Mouse (Mus musculus) layer of hippocampus, adult 18-20 months (tissue): Measurements from ENCODE around the gene Mgat5. TPM values are rescaled to one million over a fixed set of nuclear protein-coding genes. Genes with fewer than 3 reads are reported as not detected.

Experiments
- DNase-seq, 2 experiments: peaks; one replicate each; pipeline ENCODE4 v3.0.0; 2022; ENCODE audit warnings: low spot score in 2 of 2
- total RNA-seq, 2 experiments: library from RNA; stranded (reverse); gene quantifications; 2 replicates each; pipeline ENCODE4 v1.2.3; 2021

The Mgat5 gene
- total RNA-seq, 2 experiments from 2014 or later: 48.4 to 48.7 TPM

DNA sequence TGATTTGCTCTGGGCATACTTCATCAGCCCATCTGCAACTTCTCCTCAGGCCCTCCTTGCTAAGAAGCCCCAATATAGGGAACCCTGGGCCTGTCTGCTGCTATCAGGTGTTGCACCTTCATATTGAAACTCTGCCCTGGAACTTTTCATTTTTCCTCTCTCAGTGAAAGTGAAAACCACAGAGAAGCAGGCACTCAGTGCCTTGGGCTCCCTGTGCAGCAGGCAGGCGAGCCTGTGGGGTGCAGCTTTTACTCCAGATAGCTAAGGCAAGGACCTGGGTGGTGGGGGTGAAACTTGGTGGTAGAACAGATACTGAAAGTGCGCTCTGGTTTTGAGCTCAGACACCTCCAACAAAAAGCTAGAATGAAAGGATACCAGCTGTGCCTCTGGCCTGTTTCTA is 100.8 kb downstream of the Mgat5 start:
- DNase-seq: no peak

GRCm38 (mm10) chr1:127306024-127306771 is 101.4 kb downstream of the Mgat5 start:
- DNase-seq: peak in 1 of 2 experiments; percentile 13

GRCm38 (mm10) chr1:127307361-127307760 is 102.5 kb downstream of the Mgat5 start:
- DNase-seq: no peak

- DNase-seq: no peak
Observed at GRCm38 (mm10) chr1:127308207-127308725, 103.5 kb downstream of the Mgat5 start.

GRCm38 (mm10) chr1:127308989-127309701 is 104.3 kb downstream of the Mgat5 start:
- DNase-seq: no peak

DNA sequence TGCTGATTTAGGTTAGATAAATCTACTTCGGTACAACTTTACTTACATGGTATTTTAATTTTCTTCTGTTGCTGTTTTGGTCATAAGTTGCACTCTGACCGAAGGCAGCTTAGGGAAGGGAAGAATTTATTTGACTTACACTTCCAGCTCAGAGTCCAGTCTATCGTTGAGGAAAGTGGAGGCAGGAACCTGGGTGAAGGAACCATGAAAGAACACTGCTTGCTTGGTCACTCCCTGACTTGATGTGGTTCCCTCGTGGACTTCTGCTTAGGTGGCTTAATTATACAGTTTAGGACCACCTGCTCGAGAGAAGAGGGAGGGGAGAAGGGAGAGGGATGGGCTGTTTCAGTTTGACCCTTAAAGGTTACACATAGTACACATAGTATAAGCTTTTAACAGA is 105.2 kb downstream of the Mgat5 start:
- DNase-seq: no peak

GRCm38 (mm10) chr1:127310703-127311102 is 105.9 kb downstream of the Mgat5 start:
- no peak for DNase-seq

DNA sequence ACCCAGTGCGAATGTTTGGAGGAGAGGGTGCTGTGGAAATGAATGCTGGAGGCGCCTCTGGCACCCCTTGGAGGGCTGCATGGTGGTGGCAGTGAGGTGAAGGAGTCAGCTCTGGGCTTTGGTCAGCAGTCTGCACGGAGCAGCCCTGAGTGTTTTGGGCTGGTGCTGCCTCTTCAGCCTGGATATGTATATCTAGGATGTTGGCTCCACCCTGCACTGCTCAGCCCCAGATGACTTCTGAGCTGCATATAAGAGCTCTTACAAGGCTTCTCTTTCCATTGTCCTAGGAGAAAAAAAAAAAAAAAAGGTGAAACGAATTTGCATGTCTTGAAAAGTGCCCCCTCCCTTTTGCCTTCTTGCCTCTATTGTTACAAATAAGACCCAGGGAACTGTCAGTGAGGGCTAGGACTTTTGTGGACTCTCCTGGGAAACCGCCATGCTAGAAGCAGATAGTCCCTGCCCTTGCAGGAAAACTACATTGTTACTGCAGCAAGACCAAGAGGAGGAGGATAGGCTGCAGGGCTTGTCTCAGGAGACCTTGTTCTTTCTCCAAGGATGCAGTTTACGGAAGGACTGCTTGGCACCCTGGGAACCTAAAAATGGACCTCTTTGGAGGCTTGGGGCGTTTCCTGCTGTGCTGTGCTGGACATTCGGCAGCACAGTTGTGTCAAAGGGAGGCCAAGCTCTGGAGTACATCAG is 109.0 kb downstream of the Mgat5 start:
- no peak for DNase-seq

- no peak for DNase-seq
Observed at GRCm38 (mm10) chr1:127315763-127316627, 111.2 kb downstream of the Mgat5 start.

GRCm38 (mm10) chr1:127316651-127317050 is 111.8 kb downstream of the Mgat5 start:
- no peak for DNase-seq

DNA sequence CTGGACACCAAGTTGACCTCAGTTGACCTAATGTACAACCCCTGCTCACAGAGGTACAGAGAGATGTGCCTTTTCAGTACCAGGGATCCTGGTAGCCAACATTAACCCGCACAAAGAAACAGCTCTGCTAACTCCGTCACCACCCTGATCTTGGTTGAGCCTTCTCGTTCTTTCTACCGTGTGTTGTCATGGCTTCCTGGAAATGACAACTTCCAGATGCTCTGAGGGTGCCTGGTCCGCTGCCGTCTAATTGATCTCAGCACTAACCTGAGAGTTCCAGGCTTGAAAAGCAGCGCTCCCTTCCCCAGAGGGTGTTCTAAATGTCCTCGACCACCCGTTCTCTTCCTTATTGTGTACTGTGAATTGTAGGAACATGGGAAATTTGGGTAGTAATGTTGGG is 112.7 kb downstream of the Mgat5 start:
- no peak for DNase-seq

- DNase-seq: no peak
Observed at GRCm38 (mm10) chr1:127318486-127318885, 113.7 kb downstream of the Mgat5 start.

DNA sequence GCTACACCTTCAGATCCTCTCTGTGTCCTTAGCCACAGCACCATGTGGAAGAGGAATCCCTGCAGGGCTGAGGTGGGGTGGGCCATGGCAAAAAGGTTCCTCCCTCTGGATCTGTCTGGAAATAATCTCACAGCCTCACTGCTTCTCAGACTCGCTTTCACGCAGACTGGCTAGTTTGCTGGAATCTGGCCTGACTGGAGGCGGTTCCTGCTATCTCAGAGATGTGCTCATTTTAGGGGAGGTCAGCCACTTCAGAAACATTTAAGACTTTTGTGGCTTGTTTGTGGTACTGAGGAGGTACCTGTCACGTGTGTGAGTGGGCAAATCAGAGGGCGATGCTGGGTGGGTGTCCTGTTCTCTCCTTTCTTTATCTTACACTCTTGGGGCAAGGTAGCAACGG is 115.0 kb downstream of the Mgat5 start:
- DNase-seq: no peak

- DNase-seq: no peak
Observed at GRCm38 (mm10) chr1:127320956-127321355, 116.1 kb downstream of the Mgat5 start.

- DNase-seq: no peak
Observed at GRCm38 (mm10) chr1:127321638-127322037, 116.8 kb downstream of the Mgat5 start.

DNA sequence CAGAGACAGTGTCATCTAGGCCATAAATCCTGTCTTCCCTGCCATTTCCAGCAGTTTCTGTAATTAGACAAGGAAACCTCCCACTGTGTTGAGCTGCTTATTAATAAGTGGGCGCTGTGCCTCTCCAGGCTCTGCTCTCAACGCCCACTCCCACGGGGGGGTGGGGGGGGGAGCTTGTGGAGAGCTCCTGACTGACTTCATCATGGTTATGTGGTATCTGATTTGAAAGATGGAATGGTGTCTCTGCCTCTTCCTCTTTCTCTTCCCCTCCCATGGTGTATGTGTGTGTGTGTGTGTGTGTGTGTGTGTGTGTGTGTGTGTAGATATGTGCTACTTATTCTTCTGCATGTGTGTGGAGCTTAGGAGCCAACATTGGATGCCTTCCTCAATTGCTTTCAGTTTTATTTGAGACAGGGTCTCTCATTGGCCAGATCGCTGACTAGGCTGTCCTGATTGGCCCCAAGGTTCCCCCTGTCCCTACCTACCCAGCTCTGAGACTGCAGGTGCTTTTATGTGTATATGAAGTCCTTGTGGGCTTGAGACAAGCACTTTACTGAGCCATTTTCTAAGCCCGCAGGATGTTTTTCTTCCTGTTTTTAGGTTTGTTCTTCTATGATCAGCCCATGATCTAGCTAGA is 117.5 kb downstream of the Mgat5 start:
- peak in 1 of 2 experiments; percentile 21 for DNase-seq

DNA sequence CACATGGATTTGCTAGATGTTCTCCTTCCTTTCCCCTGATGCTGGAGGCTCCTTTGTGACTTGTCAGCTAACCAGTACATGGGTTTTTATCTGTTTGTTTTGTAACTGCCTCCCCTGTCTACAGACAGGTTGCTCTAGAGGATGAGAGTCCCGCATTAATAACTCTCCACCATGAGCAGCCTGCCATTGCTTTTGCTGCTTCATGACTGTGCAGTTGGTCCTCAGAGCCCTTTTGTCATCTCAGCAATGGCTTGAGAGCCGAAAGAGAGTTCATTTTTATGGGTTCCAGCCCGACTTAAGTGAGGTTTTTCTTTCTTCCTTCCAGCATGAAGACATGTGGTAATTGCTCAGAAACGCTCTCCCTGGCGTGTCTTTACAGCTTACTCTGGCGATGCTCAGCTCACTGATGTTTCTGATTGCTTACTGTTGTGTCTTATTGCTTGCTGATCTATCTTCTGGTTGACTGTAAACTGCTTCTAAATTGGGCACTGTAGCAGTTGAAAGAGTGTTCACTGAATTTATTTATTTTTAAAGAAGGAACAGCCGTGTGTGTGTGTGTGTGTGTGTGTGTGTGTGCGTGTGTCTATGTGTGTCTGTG is 120.9 kb downstream of the Mgat5 start:
- no peak for DNase-seq

DNA sequence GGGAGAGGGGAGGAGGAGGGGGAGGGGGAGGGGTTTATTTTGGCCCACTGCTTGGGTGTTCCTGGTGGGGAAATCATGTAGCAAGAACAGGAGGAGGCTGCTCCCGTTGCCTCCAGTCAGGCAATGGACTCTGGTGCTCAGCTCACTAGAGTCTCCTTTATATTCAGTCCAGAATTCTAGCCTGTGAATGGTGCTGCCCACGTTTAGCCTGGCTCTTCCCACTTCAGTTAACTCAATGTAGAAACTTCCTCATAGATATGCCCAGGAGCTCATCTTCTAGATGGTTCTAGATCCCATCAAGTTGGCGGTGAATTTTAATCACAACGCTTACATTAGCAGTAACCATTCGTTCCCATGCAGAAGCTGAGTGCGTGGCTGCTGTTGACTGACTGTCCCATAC is 123.0 kb downstream of the Mgat5 start:
- DNase-seq: no peak

DNA sequence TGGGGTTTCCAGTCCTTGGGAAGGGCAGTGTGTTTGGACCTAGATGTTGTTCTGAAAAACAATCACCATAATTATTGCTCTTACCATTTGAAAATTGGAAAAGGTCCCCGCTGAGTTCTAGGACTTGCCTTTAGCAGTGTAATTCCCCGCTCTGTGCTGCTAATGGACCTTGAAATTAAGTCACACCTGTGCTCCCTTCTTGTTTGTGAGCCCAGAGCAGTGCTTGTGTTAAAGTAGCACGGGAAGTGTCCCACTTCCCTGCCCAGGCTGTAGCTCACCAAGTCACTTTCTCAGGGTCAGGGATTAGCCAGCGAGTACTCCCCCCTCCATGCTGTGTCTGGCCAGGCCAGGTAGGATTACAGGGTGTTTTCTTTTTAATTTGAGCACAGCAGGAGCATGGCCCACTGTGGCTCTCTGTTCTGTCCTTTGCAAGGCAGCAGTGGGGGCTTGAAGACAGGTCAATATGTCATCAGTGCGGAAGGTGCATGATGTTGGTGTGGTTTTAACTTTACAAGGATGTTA is 123.6 kb downstream of the Mgat5 start:
- DNase-seq: no peak

- no peak for DNase-seq
Observed at GRCm38 (mm10) chr1:127329810-127330209, 125.0 kb downstream of the Mgat5 start.
